Mouse (Mus musculus) kidney, embryonic 14.5 days (tissue): ENCODE data around the gene Rab3c. TPM values are rescaled to one million over a fixed set of nuclear protein-coding genes. Genes with fewer than 3 reads are reported as not detected.

Source experiments
- ATAC-seq: fragments of 200-750 bp; cut with Nextera tagmentation; 2 replicates; pipeline ENCODE4 v1.8.0; 2017; ENCODE audit warnings: moderate number of reproducible peaks, mild to moderate bottlenecking, moderate TSS enrichment, moderate library complexity; ENCODE audit not compliant: low FRiP score, low TSS enrichment
- H3K27ac ChIP-seq: fragments of 300-500 bp; sonication (generic); 2 replicates; pipeline ENCODE4 v1.5.1; 2014; ENCODE audit warnings: low read depth, mild to moderate bottlenecking, low read length, moderate library complexity, mixed read lengths
- H3K27me3 ChIP-seq: fragments of 300-500 bp; sonication (generic); 2 replicates; pipeline ENCODE4 v1.6.1; 2014; ENCODE audit warnings: mild to moderate bottlenecking, low read length; ENCODE audit not compliant: control insufficient read depth, insufficient read depth
- H3K36me3 ChIP-seq: fragments of 300-500 bp; sonication (generic); 2 replicates; pipeline ENCODE4 v1.6.1; 2014; ENCODE audit warnings: low read length, mixed read lengths; ENCODE audit not compliant: control insufficient read depth, insufficient read depth
- H3K4me1 ChIP-seq: fragments of 300-500 bp; sonication (generic); 2 replicates; pipeline ENCODE4 v1.6.1; 2014; ENCODE audit warnings: low read length, mixed read lengths; ENCODE audit not compliant: control insufficient read depth, insufficient read depth
- H3K4me2 ChIP-seq: fragments of 300-500 bp; sonication (generic); replicated peaks from 2 replicates; pipeline ENCODE4 v1.6.1; 2014; ENCODE audit warnings: low read depth, mild to moderate bottlenecking, low read length
- H3K4me3 ChIP-seq: fragments of 300-500 bp; sonication (generic); 2 replicates; pipeline ENCODE4 v1.5.1; 2014; ENCODE audit warnings: mild to moderate bottlenecking, low read length
- H3K9ac ChIP-seq: fragments of 300-500 bp; sonication (generic); 2 replicates; pipeline ENCODE4 v1.6.1; 2014; ENCODE audit warnings: low read depth, mild to moderate bottlenecking, low read length, moderate library complexity
- H3K9me3 ChIP-seq: fragments of 300-500 bp; sonication (generic); 2 replicates; pipeline ENCODE4 v1.6.1; 2016; ENCODE audit warnings: low read length; ENCODE audit not compliant: control insufficient read depth
- WGBS: fragments of 180-500 bp; shearing (Covaris S2); extraction: QIAGEN DNeasy Blood & Tissue Kit; methylation state at CpG from one replicate; pipeline ENCODE4 v1.1.7; 2014; 5-methylcytosine and 5-hydroxymethylcytosine counted together
- polyA plus RNA-seq: library from polyadenylated mRNA; unstranded; fragments of >200 nt; fragmentation: Nextera tagmentation; extraction: Ambion mirVana; gene quantifications from 2 replicates; pipeline ENCODE4 v1.2.1, GENCODE M21; 2014

Gene Rab3c
- polyA plus RNA-seq, 1 experiment from 2014 or later, result not detected

DNA sequence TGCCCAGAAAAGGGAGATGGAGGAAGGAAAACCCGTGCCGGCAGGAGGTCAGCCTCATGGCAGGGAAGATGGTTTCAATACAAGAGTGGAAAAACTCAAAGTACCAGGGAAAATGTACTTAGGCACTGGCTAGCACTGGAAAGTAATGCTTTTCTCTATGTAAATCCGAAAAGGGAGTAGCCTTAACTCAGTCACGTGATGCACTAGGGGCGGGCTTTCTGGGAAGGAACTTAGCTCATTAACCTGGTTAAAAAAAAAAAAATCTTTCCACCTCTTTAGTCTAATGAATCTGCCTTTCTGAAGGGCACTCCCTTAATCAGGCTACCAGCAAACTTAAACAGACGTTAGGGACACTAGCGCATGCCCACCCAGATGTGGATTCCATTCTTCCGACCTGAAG, 249.7 kb downstream of the Rab3c start:
- Histone ChIP-seq H3K4me2 (no peak overlapping the region), H3K36me3 (no peaks in the 10 kb centered on the region), H3K4me1 (no peaks in the 10 kb centered on the region), H3K27me3 (no peaks in the 10 kb centered on the region), H3K9me3 (no peaks in the 10 kb centered on the region), H3K9ac (no peak overlapping the region), H3K27ac (no peak overlapping the region), H3K4me3 (no peak overlapping the region)
- no peak for ATAC-seq
- WGBS, result 66% methylated on average over 8 of the region's 8 CpGs

- no peak for ATAC-seq
These were observed 256.2 kb downstream of the Rab3c start for GRCm38 (mm10) chr13:110024381-110025161.

GRCm38 (mm10) chr13:110023031-110023430, 257.8 kb downstream of the Rab3c start:
- Histone ChIP-seq H3K4me3 (no peak overlapping the region), H3K4me1 (peaks cover 8% of the 10 kb centered on the region; the same call in 1 of the 2 replicates), H3K36me3 (no peaks in the 10 kb centered on the region), H3K9me3 (no peaks in the 10 kb centered on the region), H3K4me2 (no peak overlapping the region), H3K27ac (no peak overlapping the region), H3K9ac (no peak overlapping the region), H3K27me3 (no peaks in the 10 kb centered on the region)
- WGBS, result 89% methylated on average over 5 of the region's 5 CpGs
- no peak for ATAC-seq

More at GRCm38 (mm10) chr13:110024381-110025161, 256.2 kb downstream of the Rab3c start:
- peaks cover under 1% of the 10 kb centered on the region; the same call in 1 of the 2 replicates for H3K4me1 ChIP-seq
- no peaks in the 10 kb centered on the region for H3K27me3 ChIP-seq
- no peak overlapping the region for H3K9ac ChIP-seq
- no peaks in the 10 kb centered on the region for H3K9me3 ChIP-seq
- no peak overlapping the region for H3K4me2 ChIP-seq
- H3K27ac ChIP-seq, result no peak overlapping the region
- H3K4me3 ChIP-seq, result no peak overlapping the region
- WGBS, result 80% methylated on average over 10 of the region's 10 CpGs
- no peaks in the 10 kb centered on the region for H3K36me3 ChIP-seq

- H3K9ac ChIP-seq, result no peak overlapping the region
- ATAC-seq, result peak; percentile 41; the same call in 1 of the 2 replicates
- H3K27ac ChIP-seq, result no peak overlapping the region
- no peak overlapping the region; the same call in 1 of the 2 replicates for H3K4me3 ChIP-seq
- no peaks in the 10 kb centered on the region for H3K9me3 ChIP-seq
- H3K27me3 ChIP-seq, result no peaks in the 10 kb centered on the region
- WGBS, result 37% methylated on average over 9 of the region's 9 CpGs
- peak overlapping the region; percentile 75 for H3K4me2 ChIP-seq
- H3K4me1 ChIP-seq, result peaks cover 8% of the 10 kb centered on the region; the same call in 1 of the 2 replicates
- H3K36me3 ChIP-seq, result no peaks in the 10 kb centered on the region
These were observed 261.0 kb downstream of the Rab3c start for GRCm38 (mm10) chr13:110019774-110020173.

GRCm38 (mm10) chr13:110018941-110019743, 261.7 kb downstream of the Rab3c start:
- Histone ChIP-seq H3K27ac (no peak overlapping the region), H3K4me1 (peaks cover 8% of the 10 kb centered on the region; the same call in 1 of the 2 replicates), H3K9ac (peak overlapping the region; percentile 42; the same call in 1 of the 2 replicates), H3K36me3 (no peaks in the 10 kb centered on the region), H3K27me3 (no peaks in the 10 kb centered on the region), H3K4me2 (peak overlapping the region; percentile 75), H3K4me3 (peak overlapping the region; percentile 29), H3K9me3 (no peaks in the 10 kb centered on the region)
- peak; percentile 48 for ATAC-seq
- 2% methylated on average over 20 of the region's 20 CpGs for WGBS

- no peaks in the 10 kb centered on the region for H3K36me3 ChIP-seq
These were observed 262.3 kb downstream of the Rab3c start for GRCm38 (mm10) chr13:110018431-110018901.

DNA sequence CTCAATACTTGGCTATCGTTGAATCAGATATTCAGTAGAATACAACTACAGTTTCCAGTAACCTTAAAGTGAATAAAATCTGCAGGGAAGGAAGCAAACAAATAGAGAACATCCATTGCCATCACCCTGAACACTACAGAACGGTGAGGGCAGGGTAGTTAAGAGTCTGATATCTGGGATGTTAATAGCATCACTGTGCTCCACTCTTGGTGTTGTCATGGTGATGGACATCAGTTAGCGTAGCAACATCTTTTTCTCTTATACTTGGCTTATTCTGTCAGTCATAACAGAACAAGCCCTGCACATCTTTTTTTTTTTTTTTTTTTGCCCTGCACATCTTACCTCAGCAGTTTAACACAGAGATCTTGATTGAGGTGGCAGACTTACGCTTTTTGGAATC, 268.8 kb downstream of the Rab3c start:
- ATAC-seq, result no peak
- 95% methylated on average over 4 of the region's 4 CpGs for WGBS
- H3K27me3 ChIP-seq, result no peaks in the 10 kb centered on the region
- H3K9me3 ChIP-seq, result no peaks in the 10 kb centered on the region
- no peak overlapping the region for H3K27ac ChIP-seq
- no peak overlapping the region for H3K9ac ChIP-seq
- H3K4me2 ChIP-seq, result no peak overlapping the region
- no peaks in the 10 kb centered on the region for H3K4me1 ChIP-seq
- H3K36me3 ChIP-seq, result no peaks in the 10 kb centered on the region
- no peak overlapping the region for H3K4me3 ChIP-seq

More at GRCm38 (mm10) chr13:110018431-110018901, 262.3 kb downstream of the Rab3c start:
- Histone ChIP-seq H3K27ac (no peak overlapping the region), H3K9me3 (no peaks in the 10 kb centered on the region), H3K4me1 (peaks cover 8% of the 10 kb centered on the region; the same call in 1 of the 2 replicates), H3K9ac (peak overlapping the region; percentile 42; the same call in 1 of the 2 replicates), H3K4me2 (peak overlapping the region; percentile 75), H3K4me3 (peak overlapping the region; percentile 29), H3K27me3 (no peaks in the 10 kb centered on the region)
- WGBS, result 1% methylated on average over 17 of the region's 17 CpGs
- peak; percentile 84 for ATAC-seq

GRCm38 (mm10) chr13:110010876-110011275, 269.9 kb downstream of the Rab3c start:
- Histone ChIP-seq H3K4me3 (no peak overlapping the region), H3K9me3 (no peaks in the 10 kb centered on the region), H3K9ac (no peak overlapping the region), H3K36me3 (no peaks in the 10 kb centered on the region), H3K4me2 (no peak overlapping the region), H3K4me1 (no peaks in the 10 kb centered on the region), H3K27me3 (peaks cover under 1% of the 10 kb centered on the region; the same call in 1 of the 2 replicates), H3K27ac (no peak overlapping the region)
- ATAC-seq, result no peak
- 92% methylated on average over 6 of the region's 6 CpGs for WGBS
